Mouse (Mus musculus): ENCODE results near the gene Chl1. TPM values are rescaled to one million over a fixed set of nuclear protein-coding genes. Genes with fewer than 3 reads are reported as not detected.

The Chl1 gene
- polyA plus RNA-seq, 1 experiment, result 32.1 TPM

DNA sequence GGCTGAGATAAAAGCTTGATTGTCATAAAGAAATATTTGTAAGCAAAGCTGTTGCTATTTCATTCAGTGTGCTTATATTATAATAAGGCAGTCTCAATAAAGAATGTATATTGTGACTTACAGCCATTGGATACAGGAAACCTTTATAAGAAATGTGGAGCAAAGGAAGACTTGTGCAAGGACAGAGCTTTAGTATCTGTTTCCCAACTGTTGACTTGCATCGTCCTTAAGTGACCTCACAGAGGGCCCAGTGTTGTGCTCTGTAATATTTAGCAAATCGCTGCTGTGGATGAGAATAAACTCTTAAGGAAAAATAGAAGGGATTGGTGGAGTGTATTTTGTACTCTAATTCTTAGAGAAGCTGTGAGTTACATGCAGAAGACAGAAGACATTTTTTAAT lies 23.6 kb downstream of the Chl1 start:
- DNase-seq (ENCODE audit: extremely low spot score in 1 of 2, low spot score in 1 of 2), result no peak

DNA sequence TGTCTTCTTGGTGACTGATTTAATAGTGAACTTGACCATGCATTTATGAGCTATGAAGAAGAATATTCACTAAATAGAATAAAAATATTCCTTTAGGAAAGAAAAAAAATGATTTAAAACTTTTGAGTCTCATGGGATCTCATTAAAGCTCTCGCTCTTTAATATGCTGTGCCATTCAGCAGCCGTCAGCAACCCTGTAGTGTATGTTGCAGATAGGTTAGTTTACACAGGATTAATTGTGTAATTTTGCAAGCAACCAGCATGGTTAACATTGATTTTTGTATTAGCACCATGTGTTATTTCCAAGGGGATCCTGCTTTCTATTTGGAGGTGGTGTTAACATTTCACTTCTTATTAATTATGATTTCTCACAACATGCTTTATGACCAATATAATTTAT lies 32.2 kb downstream of the Chl1 start:
- no peak for DNase-seq (ENCODE audit: extremely low spot score in 1 of 2, low spot score in 1 of 2)

- no peak for DNase-seq (ENCODE audit: extremely low spot score in 1 of 2, low spot score in 1 of 2)
Observed at GRCm38 (mm10) chr6:103543753-103544152, 33.4 kb downstream of the Chl1 start.

DNA sequence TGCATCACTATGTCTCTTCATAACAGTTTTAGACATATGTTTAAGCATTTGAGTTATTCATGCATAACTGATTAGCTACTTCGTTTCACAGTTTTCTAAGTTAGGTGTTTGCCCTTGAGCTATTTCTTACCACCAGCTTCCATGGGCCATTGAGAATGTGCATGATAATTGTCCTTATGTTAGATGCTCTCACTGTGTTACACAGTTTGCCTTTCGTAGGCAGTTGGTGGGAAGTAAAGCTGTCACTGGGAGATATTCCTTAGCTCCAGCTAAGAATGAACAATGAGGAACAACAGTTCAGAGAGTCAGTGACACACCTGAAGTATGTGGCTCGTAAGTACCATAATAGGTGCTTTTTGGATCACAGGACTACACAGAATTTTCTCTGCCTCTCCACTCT lies 35.9 kb downstream of the Chl1 start:
- DNase-seq (ENCODE audit: extremely low spot score in 1 of 2, low spot score in 1 of 2), result no peak

- no peak for DNase-seq (ENCODE audit: extremely low spot score in 1 of 2, low spot score in 1 of 2)
Observed at GRCm38 (mm10) chr6:103549929-103550328, 39.5 kb downstream of the Chl1 start.

DNA sequence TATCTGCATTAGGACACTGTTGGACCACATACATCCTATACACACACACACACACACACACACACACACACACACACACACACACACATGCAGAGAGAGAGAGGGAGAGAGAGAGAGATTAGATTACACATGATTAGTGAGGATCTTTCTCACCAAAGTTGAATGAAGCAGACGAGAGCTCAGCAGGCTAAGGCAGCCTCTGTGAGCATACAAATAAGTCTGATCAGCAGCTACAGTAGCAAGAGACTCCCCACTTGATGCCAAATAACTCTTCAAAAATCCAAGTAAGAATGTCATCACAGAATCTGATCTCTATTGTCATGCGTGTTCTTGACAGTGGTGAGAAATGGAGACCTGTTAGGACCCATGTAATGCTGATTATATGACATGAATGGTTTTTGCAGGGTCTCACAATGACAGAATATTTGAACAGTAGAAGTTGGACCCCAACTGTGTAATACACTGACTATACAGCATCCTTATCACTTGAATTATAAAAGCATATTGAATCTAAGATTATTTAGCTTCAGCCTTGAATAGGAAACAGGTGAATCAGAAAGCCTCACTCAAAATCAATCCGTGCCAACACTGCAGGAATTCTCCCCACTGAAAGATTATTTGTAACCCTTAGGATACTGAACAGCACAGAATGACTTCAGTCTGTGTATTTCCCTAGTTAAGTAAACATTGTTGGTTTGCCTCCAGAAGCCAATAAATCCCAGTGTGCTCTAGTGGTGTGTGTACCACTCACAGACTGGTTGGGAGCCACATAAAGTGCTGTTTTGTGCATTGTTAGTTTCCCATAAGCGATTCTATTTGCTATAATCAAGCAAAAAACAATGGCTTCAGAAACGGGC lies 47.9 kb downstream of the Chl1 start:
- DNase-seq (ENCODE audit: extremely low spot score in 1 of 2, low spot score in 1 of 2), result no peak

DNA sequence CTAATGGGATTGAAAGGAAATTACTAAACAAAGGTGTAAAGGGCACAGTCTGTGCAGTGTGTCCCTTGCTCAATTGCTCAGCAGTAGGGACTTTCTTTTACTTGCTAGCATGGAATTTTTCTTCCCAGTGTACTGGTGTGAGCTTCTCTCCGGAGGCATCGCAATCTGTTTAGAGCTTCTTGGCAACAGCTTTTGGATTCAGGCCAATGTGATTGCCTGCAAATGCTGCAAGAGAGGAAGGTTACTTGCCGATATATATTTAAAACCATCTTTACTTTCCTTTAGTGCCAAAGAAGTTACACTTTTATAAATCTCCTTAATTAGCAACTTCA lies 48.5 kb downstream of the Chl1 start:
- DNase-seq (ENCODE audit: extremely low spot score in 1 of 2, low spot score in 1 of 2), result peak in 1 of 2 experiments; percentile 83

- no peak for DNase-seq (ENCODE audit: extremely low spot score in 1 of 2, low spot score in 1 of 2)
Observed at GRCm38 (mm10) chr6:103559344-103559743, 49.0 kb downstream of the Chl1 start.

GRCm38 (mm10) chr6:103564811-103565210 lies 54.4 kb downstream of the Chl1 start:
- no peak for DNase-seq (ENCODE audit: extremely low spot score in 1 of 2, low spot score in 1 of 2)

GRCm38 (mm10) chr6:103567247-103567646 lies 56.9 kb downstream of the Chl1 start:
- no peak for DNase-seq (ENCODE audit: extremely low spot score in 1 of 2, low spot score in 1 of 2)

DNA sequence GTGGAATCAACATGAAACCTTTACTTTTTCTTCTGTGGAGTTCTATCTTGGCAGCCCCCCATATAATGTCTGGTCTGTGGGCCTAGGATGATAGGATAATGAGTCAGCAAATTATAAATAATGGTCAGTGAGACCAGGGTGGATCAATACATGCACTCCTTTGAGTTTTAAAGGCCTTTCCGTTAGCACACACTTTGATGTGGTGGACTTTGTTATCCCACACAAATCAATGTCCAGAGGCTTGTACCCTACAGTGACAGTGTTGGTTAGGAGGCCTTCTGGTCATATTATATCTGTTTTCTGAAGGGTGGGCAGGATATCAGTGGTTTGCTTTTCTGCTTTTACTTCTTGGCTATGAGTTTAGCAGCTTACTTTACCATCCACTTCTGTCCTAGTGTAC lies 62.3 kb downstream of the Chl1 start:
- no peak for DNase-seq (ENCODE audit: extremely low spot score in 1 of 2, low spot score in 1 of 2)

- DNase-seq (ENCODE audit: extremely low spot score in 1 of 2, low spot score in 1 of 2), result no peak
Observed at GRCm38 (mm10) chr6:103584224-103584623, 73.8 kb downstream of the Chl1 start.

- no peak for DNase-seq (ENCODE audit: extremely low spot score in 1 of 2, low spot score in 1 of 2)
Observed at GRCm38 (mm10) chr6:103585667-103586066, 75.3 kb downstream of the Chl1 start.

- no peak for DNase-seq (ENCODE audit: extremely low spot score in 1 of 2, low spot score in 1 of 2)
Observed at GRCm38 (mm10) chr6:103586081-103586480, 75.7 kb downstream of the Chl1 start.

DNA sequence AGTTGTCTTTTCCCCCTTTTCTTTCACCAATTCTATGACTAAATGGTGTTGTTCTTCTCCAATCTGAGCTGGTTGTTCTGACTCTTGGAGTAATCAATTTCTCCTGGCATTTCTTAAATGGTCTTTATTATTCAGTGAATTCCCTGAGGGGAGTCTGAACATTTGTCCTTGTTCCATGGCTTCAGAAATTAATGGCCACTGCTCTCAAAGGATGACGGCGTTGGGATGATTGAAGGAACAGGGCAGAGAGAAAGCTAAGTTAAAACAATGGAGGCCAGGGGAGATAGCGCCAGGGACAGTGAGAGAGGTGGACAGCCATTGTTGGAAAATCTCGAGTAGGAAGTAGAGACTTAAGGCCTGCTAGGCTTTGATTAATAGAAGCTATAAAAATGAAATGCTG lies 91.7 kb downstream of the Chl1 start:
- DNase-seq (ENCODE audit: extremely low spot score in 1 of 2, low spot score in 1 of 2), result no peak

GRCm38 (mm10) chr6:103610656-103611055 lies 100.3 kb downstream of the Chl1 start:
- DNase-seq (ENCODE audit: extremely low spot score in 1 of 2, low spot score in 1 of 2), result no peak

DNA sequence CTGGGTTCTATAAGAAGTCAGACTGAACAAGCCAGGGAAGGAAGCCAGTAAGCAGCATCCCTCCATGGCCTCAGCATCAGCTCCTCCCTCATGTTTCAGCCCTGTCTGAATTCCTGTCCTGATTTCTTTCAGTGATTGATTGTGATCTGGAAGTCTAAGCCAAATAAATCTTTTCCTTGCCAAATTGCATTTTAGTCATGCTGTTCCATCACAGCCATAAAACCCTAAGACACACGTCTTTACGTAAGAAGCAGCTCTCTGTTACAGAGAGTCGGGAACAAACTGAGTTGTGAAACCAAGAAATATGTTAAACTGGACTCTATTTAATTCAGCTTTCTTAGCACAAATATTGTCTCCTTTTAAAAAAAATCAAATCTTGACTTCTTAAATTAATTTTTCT lies 102.2 kb downstream of the Chl1 start:
- no peak for DNase-seq (ENCODE audit: extremely low spot score in 1 of 2, low spot score in 1 of 2)

DNA sequence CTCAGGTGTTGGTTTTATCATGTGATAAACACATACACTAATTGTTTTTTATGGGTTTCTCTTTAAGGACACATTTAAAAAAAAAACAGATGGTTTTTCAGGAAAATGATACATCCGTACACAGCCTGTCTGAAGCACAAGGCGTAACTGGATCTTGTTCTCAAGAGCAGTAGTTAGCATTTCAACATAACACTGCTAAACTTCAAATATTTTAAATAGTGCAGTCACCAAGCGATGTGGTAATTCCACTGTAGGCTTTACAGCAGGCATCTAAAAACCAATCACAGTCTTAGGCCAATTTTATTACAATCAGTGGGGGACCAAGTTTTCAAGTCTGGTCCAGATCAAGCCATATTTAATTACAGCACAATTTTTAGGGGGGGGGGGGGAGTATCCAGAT lies 103.3 kb downstream of the Chl1 start:
- DNase-seq (ENCODE audit: extremely low spot score in 1 of 2, low spot score in 1 of 2), result no peak

GRCm38 (mm10) chr6:103615924-103616602 lies 105.7 kb downstream of the Chl1 start:
- no peak for DNase-seq (ENCODE audit: extremely low spot score in 1 of 2, low spot score in 1 of 2)

DNA sequence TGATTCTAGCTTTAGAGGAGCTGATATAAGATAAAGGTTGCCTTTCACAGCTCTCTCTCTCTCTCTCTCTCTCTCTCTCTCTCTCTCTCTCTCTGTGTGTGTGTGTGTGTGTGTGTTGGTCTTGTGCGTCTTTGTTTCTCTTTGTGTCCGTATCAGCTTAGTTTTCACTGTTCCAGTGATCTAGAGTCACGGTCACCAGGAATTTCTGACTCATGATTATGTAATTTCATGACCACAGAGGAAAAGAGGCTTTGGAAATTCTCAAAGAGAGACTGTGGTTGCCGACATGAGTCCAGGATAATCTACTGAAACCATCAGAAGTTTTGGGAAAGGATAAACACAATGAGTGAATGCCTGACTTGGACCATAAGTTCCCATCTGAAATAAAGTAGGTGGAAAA lies 110.5 kb downstream of the Chl1 start:
- no peak for DNase-seq (ENCODE audit: extremely low spot score in 1 of 2, low spot score in 1 of 2)

DNA sequence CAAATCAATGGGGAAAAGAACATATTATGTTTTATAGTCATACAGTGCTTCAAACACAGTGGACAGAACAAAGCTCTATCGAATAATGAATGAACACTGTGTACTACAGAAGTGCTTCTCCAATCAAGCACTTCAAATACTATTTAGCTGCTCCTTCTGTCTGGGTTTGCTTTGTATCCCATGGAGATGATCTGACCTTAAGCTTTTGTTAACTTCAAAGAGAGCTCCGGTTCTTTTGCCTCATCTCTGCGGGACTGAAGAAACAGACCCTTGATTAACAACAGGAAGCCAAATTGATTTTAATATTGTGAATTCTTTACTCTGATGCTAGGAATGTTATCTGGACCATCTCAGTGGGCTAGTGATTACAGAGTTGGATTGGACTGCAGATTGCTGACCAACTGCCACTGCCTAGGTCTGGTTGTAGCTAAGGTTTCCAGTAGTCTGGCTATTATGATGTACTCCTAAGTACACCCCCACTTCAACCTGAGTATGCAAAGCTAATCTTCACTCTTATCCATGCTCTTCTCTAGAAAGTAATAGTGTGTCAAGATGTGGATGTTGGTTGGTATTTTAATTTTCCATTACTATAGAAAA lies 111.8 kb downstream of the Chl1 start:
- no peak for DNase-seq (ENCODE audit: extremely low spot score in 1 of 2, low spot score in 1 of 2)

DNA sequence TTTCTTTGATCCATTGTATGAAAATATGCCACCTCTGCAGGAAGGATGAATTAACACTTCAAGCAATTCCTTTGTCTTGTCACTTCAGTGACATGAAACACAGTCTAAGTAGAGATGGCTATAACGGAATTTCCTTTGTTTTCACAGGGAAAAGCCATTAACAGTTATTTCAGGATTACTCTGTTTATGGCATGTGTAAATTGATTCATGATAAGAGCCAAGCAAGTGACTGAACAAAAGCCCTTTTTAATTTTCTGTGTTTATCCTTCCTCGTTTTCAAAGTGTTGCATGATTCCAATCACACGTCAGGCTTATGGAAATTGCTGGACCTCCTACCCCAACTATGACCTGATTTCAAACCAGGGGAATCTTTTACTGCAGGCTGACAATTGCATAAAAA lies 122.5 kb downstream of the Chl1 start:
- no peak for DNase-seq (ENCODE audit: extremely low spot score in 1 of 2, low spot score in 1 of 2)
